Mouse (Mus musculus) cerebellum, postnatal 25 days (tissue): Measurements from ENCODE around the gene Papss2.

ENCODE experiments used
- DNase-seq, 2 experiments: peaks; one replicate each; pipeline ENCODE4 v3.0.0; 2021; ENCODE audit warnings: mixed read lengths in 2 of 2

The Papss2 gene

DNA sequence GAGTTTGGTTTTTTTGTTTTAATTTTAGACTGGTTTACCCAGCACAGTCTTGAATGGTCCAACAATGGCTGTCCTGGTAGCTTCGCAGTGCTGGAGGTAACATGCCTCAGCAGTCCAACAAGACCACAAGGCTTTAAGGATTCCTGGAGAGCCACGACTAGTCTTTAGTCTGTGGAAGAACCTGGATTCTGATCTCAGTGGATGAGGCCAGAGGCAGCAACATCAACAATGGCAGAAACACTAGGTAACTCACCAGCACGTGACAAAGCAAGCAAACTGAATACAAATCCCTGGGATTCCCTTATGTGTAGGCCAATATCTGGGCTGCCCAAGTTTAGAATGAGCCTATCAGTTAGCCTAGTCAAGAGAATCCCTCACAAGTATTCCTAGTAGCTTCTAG is 117.9 kb downstream of the Papss2 start:
- no peak for DNase-seq

DNA sequence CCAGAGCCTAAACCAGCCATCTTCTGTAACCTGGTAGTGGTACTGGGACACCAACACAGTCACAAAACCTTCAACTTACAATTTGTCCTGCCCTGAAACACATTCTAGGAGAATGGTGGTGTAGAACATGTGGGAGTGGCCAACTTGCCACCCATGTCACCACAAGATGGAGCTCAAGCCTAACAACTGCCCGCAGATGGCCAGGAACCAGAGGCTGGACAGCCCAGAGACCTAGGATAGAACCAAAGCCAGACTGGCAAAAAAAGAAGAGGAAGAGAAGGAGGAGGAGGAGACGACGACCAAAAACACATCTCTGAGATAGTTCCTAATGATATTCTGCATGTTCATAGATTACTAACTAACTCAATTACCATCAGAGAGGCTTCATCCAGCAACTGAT is 119.6 kb downstream of the Papss2 start:
- DNase-seq, result peak; percentile 82 to 89

DNA sequence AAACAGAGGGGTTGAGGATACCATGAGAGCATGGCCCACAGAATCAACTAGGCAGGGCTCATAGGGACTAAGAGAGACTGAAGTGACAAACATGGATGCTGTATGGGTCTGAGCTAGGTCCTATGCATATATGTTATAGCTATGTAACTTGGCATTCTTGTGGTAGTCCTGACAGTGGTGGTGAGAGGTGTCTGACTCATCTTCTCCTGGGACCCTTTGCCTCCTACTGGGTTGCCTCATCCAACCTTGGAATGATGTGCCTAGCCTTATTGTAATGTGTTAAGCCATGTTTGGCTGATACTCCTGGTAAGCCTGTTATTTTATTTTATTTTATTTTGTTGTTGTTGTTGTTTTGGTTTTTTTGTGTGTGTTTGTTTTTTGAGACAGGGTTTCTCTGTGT is 120.1 kb downstream of the Papss2 start:
- no peak for DNase-seq
